ENCODE assay signal across 8 mouse cellular contexts in the genomic region with DNA sequence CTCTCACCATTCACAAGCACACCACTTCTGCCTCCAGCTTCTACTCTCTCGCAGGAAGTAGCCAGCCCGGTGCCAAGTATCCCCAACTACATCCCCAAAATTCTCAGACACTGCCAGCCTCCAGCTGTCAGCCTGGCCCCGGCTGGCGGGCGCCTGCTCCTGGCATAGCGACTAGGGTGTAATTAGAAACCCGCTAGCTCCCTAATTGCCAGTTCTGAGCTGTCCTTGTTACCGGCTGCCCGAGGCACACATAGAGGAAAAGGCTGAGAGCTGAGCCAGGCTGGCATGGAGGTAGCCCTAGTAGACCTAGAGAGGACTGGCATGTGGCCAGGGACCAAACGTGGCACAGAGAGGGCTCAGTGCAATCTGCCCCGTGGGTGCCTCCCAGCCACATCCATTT. TPM values are rescaled to one million over a fixed set of nuclear protein-coding genes. Genes with fewer than 3 reads are reported as not detected.
A peak's percentile ranks its signal among the peaks of the same experiment; 100 is the strongest.
DNase-seq lines count a peak whose midpoint lies in the region; ATAC-seq lines count a peak whose summit lies in the region.

No protein-coding gene starts in this region.

- no peak for ATAC-seq in CD4-positive, CD25-positive, alpha-beta regulatory T cell, adult 4 months

- peak; percentile 46 for DNase-seq in adrenal gland, postnatal 14 days
- DNase-seq in adrenal gland, adult 8-10 months = no peak
- DNase-seq in brain, adult 2 months (ENCODE audit: low read depth, low spot score) = peak; percentile 81
- DNase-seq in frontal cortex, postnatal 10 days (ENCODE audit: low spot score in 2 of 2) = peak; percentile 77 to 88
- peak; percentile 56 to 60 for DNase-seq in left cerebral cortex, adult 18-20 months (ENCODE audit: low spot score in 2 of 2)
- DNase-seq in spleen, postnatal 10 days (ENCODE audit: low spot score in 2 of 2) = no peak
- DNase-seq in heart, postnatal 25 days (ENCODE audit: low spot score) = no peak

- intact Hi-C loops in heart, postnatal 25 days (cut with DNase I) = no loop called here

RNA-seq across cellular contexts. Expression of gene Serpinf2, which starts 8.1 kb away (rescaled TPM):
- total RNA-seq in adrenal gland, postnatal 14 days (2021) = 6.8 and 123 TPM in 2 replicates
- total RNA-seq in adrenal gland, adult 8-10 months (2022) = under 1 TPM in 3 of 4 experiments, not detected in 1; 0.31 to 0.41 (median 0.38) TPM
- under 1 TPM in 1 of 2 experiments, not detected in 1; 0.35 TPM for total RNA-seq in left cerebral cortex, adult 18-20 months (2021)
- under 1 TPM in 1 of 2 experiments, not detected in 1; 0.32 TPM for polyA plus RNA-seq in CD4-positive, CD25-positive, alpha-beta regulatory T cell, adult 4 months (2017; shearing (Covaris generic))
- total RNA-seq in heart, postnatal 25 days (2021) = not detected

RNA-seq across cellular contexts. Expression of gene Serpinf1, which starts 8.8 kb away (rescaled TPM):
- 54.0 and 116 TPM in 2 replicates for total RNA-seq in adrenal gland, postnatal 14 days (2021)
- total RNA-seq in adrenal gland, adult 8-10 months (2022) = 10 to 100 TPM in 3 of 4 experiments, 1 to 10 TPM in 1; 9.0 to 31.5 (median 14.5) TPM
- 10 to 100 TPM; 12.6 to 12.7 TPM for total RNA-seq in left cerebral cortex, adult 18-20 months (2021)
- 1 to 10 TPM; 3.4 to 6.9 TPM for polyA plus RNA-seq in CD4-positive, CD25-positive, alpha-beta regulatory T cell, adult 4 months (2017; shearing (Covaris generic))
- total RNA-seq in heart, postnatal 25 days (2021) = 10 to 100 TPM; 26.3 to 26.9 TPM

RNA-seq across cellular contexts. Expression of gene Wdr81, which starts 23.2 kb away (rescaled TPM):
- 14.2 and 16.5 TPM in 2 replicates for total RNA-seq in adrenal gland, postnatal 14 days (2021)
- total RNA-seq in adrenal gland, adult 8-10 months (2022) = 10 to 100 TPM; 19.3 to 21.7 (median 20.2) TPM
- total RNA-seq in left cerebral cortex, adult 18-20 months (2021) = 10 to 100 TPM; 18.7 to 19.4 TPM
- 1 to 10 TPM; 6.3 to 9.9 TPM for polyA plus RNA-seq in CD4-positive, CD25-positive, alpha-beta regulatory T cell, adult 4 months (2017; shearing (Covaris generic))
- total RNA-seq in heart, postnatal 25 days (2021) = 1 to 10 TPM; 7.7 to 9.1 TPM

RNA-seq across cellular contexts. Expression of gene Tlcd2, which starts 30.2 kb away (rescaled TPM):
- total RNA-seq in adrenal gland, postnatal 14 days (2021) = 13.9 and 24.7 TPM in 2 replicates
- 10 to 100 TPM; 10.1 to 16.7 (median 13.1) TPM for total RNA-seq in adrenal gland, adult 8-10 months (2022)
- under 1 TPM; 0.91 to 1.00 TPM for total RNA-seq in left cerebral cortex, adult 18-20 months (2021)
- 1 to 10 TPM; 8.8 to 9.0 TPM for polyA plus RNA-seq in CD4-positive, CD25-positive, alpha-beta regulatory T cell, adult 4 months (2017; shearing (Covaris generic))
- 1 to 10 TPM; 7.9 to 8.1 TPM for total RNA-seq in heart, postnatal 25 days (2021)

RNA-seq across cellular contexts. Expression of gene Prpf8, which starts 55.3 kb away (rescaled TPM):
- total RNA-seq in adrenal gland, postnatal 14 days (2021) = 127 and 135 TPM in 2 replicates
- 100 to 1,000 TPM; 155 to 170 (median 167) TPM for total RNA-seq in adrenal gland, adult 8-10 months (2022)
- 100 to 1,000 TPM; 128 to 134 TPM for total RNA-seq in left cerebral cortex, adult 18-20 months (2021)
- 10 to 100 TPM; 37.0 to 42.3 TPM for polyA plus RNA-seq in CD4-positive, CD25-positive, alpha-beta regulatory T cell, adult 4 months (2017; shearing (Covaris generic))
- total RNA-seq in heart, postnatal 25 days (2021) = 10 to 100 TPM; 78.7 to 89.4 TPM

Comparison
In these comparisons a context has a peak if more than half of its experiments do, and no peak if none do; other contexts are left out.
1. DNase-seq: peak in adrenal gland, postnatal 14 days (single experiment), brain, adult 2 months (single experiment), frontal cortex, postnatal 10 days (2 of 2) and left cerebral cortex, adult 18-20 months (2 of 2); none in adrenal gland, adult 8-10 months (single experiment), spleen, postnatal 10 days (0 of 2) and heart, postnatal 25 days (single experiment).